Mouse (Mus musculus): ENCODE data around the gene Wdr73. TPM values are rescaled to one million over a fixed set of nuclear protein-coding genes. Genes with fewer than 3 reads are reported as not detected.

Gene Wdr73
- total RNA-seq, 2 experiments from 2014 or later: 29.6 to 36.7 TPM

DNA sequence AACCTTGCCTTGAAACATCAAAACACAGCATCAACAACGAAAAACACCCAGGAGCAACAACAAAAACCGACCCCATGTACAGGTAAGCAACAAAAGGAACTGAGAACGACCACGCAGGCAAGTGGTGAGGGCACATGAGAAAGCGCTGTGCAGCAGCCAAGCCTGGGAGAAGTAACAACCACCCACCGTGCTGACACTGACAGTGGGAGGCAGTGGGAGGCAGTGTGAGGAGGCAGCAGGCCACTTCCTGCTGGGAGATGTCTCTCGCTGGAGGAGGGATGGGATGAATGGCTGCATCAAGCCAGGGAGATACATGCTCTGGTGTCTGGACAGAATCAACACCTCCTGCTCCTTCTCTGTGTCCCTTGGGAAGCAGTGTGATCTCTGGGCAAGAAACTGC lies 3.9 kb downstream of the Wdr73 start:
- DNase-seq: no peak
- intact Hi-C loops (cut with DNase I): no loop called here

DNA sequence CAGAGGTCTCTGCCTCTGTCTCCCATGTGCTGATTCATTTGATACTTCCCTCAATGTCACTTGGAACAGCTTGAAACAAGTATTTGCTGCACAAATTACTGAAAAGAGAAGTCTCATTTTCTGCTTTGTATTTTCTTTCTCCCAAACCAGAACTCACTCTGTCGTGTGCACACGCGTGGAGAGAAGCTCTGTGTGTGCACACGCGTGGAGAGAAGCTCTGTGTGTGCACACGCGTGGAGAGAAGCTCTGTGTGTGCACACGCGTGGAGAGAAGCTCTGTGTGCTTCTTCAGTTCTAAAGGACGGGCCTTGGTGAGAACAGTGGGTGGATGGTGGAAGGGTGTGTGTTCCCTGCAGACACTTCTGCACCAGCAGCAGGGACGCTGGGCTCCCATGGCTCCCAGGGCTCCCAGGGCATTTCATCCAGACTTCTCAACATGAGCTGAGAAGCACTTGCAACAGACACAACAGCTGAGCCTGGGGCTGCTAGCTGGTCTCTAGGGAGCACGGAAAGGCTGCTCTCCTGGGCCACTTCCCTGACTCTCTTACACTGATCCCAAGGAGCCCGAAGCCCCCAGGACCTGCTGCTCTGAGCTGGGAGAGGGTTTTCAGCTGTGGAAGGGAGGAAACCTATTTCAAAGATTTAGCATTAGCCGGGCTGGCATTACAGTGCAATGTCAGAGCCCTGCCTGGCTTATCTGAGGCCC lies 6.1 kb downstream of the Wdr73 start:
- DNase-seq: no peak
- intact Hi-C loops (cut with DNase I): no loop called here

DNA sequence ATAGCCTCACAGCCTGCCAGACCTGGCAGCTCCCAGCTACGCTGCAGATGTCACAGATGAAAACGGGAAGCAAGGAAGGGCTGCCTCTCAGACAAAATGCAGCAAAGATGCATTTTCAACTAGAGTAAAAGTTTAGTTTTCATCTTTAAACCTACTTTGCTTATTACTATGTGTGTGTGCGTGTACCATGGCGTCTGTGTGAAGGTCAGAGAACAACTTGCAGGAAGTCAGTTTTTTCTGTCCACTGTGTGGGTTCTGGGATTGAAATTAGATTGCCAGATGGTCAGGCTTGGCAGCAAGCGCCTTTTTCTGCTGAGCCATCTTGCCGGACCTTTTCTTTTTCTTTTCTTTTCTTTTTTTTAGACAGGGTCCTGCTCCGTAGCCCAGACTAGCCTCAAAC lies 6.9 kb downstream of the Wdr73 start:
- intact Hi-C loops (cut with DNase I): no loop called here
- DNase-seq: no peak

DNA sequence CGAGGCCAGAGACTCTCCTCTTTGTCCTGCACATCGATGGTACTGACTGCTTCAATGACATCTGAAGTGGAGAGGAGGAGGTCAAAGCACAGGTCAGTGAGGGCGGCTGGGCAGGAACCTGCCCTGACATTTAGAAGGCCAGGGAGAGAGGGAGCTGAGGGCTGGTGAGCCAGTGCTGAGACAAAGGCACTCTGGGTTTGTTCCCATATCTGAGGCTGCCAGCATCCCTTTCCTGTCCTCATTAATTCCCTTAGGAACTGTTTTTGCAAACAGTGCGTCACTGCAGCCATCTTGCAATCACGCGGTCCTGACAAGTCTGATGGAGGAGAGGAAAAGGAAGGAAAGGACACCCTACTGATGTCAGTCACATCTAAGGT lies 7.3 kb downstream of the Wdr73 start:
- intact Hi-C loops (cut with DNase I): no loop called here

DNA sequence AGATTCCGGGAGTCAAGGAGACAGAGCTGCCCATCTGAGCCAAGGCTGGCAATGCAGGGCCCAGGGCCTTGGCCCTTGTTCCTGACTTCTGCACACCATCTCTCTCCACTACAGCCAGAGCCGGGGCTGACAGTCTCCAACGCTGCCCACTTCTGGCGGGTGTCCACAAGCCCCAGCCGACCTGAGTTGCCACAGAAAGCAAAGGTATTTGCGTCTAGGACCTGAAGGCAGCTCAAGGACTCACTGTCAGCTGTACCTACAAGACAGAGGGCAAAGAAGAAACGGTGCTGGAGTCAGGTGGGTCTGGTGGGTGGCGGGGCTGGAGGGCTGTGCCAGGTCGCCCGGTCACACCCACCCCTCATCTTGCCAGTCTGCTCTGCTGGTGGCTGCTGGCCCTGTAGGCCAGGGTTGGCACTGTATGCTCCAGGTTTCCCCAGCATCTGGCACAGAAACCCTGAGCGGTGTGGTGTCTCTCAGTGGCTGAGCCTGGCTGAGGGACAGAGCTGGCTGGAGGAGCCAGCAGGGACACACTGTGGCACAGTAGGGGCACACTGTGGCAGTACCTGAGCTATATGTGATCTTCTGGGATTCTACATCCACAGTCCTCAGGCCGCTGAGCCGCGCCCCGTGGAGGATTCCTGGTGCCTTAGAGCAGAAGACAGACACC lies 7.8 kb downstream of the Wdr73 start:
- intact Hi-C loops (cut with DNase I): no loop called here
- DNase-seq: peak; percentile 49

More for the DNA sequence above, 7.3 kb downstream of the Wdr73 start:
- DNase-seq: no peak

DNA sequence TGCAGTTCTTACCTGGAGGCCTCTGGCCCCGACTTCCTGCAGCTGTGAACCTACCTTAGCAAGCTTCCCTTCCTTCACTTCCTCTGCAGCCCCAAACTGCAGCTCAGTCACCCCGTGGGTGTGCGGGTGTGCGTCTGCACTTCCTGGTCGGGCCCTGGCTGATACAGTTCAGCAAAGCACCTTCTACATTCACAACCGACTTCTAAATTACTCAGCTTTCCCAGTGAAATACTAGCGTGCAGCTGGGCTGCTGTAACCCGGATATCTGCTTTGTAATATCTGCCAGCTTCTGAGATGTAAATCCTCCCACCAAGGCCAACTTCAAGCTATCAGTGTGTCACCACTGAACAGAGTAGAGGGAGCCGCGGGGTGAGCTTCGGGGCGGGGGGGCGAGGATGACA lies 11.2 kb downstream of the Wdr73 start:
- DNase-seq: no peak
- intact Hi-C loops (cut with DNase I): loop anchor here (10.0 kb wide), 1 partner anchor 265 kb away; no protein-coding TSS in a partner anchor

DNA sequence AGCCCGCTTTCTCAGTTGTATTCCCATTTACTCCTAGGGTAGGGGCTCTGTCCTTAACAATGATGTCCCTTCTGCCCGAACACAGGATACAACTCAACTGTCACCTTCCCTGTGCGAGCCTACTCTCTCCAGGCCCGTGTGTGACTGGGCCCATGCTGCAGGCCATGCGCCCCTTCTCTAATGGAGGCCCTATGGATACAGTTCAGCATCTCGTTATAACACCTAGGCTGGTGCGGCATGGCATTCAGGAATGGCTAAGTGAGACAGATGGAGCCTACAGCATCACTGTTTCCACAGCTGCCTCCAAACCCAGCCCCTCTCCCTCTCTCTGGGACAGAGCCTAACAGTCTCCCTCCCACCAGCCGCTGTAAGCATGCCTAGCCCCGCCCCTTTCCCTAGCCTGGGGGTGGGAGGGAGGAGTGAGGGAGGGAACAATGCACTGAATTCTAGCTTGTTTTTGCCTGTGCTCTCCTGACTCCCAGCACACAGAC lies 12.0 kb downstream of the Wdr73 start:
- DNase-seq: peak; percentile 62
- intact Hi-C loops (cut with DNase I): loop anchor here (10.0 kb wide), 1 partner anchor 266 kb away; no protein-coding TSS in a partner anchor

DNA sequence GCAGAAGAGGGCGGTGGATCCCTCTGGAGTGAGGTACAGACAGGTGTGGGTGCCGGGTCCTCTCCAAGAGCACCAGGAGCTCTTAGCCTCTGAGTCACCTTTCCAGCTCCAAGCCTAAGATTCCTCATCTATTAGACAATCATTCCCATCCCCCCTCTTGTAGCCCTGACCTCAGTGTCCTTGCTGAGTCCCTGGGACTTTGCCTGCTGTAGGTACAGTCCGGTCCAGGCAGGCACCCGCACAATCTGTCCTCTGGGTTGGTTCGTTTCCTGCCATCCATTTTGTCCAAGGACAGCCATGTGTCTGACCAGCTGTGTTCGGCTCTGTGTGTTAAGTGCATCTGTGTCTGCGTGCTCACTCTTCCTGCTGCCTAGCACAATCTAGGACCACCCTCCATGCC lies 12.5 kb downstream of the Wdr73 start:
- DNase-seq: no peak
- intact Hi-C loops (cut with DNase I): loop anchor here (10.0 kb wide), 1 partner anchor 266 kb away; no protein-coding TSS in a partner anchor

DNA sequence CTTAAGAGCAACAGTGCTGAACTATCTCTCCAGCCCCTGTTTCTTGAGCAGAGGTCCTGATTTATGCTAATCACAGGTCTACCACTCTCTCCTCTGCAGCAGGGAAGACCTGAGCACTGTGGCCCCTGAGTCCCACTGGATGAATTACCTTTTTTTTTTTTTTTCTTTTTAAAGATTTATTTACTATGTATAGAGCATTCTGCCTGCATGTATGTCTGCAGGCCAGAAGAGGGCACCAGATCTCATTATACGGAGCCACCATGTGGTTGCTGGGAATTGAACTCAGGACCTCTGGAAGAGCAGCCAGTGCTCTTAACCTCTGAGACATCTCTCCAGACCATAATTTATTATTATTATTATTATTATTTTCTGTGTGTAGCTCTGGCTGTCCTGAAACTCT lies 15.4 kb downstream of the Wdr73 start:
- intact Hi-C loops (cut with DNase I): loop anchor here (10.0 kb wide), 1 partner anchor 269 kb away; no protein-coding TSS in a partner anchor
- DNase-seq: no peak

DNA sequence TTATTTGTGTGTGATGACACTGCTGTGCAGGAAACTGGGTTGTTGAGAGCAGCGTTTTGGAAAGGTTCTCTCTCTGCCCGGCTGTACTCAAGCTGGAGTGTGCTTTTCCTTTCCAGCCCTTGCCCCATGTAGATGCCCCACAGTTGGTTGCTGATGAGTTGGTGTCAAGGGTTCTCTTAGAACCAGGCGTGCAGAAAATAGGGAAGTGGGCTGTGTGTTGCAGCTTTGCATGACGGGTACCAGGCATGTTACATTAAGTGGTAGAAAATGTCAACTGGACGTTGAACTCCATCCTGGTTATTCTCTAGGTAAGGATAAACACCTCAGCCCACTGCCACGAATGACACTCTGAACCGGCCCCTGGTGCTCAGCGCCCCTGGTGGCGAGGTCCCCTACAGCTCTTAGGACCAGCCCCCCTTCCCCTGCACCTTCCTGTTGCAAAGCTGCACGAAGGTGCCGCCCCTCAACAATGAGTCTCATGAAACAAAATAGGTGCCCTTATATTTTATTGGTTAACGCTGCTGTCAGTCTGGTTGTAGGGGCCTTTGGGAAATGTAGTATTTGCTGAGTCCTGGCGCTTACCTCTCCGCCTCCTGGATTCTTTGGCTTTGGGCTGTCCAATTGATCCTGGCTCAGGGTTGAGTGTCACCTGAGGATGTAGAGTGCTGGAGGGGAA lies 18.1 kb downstream of the Wdr73 start:
- intact Hi-C loops (cut with DNase I): loop anchor here (10.0 kb wide), 1 partner anchor 272 kb away; no protein-coding TSS in a partner anchor
- DNase-seq: peak; percentile 34

DNA sequence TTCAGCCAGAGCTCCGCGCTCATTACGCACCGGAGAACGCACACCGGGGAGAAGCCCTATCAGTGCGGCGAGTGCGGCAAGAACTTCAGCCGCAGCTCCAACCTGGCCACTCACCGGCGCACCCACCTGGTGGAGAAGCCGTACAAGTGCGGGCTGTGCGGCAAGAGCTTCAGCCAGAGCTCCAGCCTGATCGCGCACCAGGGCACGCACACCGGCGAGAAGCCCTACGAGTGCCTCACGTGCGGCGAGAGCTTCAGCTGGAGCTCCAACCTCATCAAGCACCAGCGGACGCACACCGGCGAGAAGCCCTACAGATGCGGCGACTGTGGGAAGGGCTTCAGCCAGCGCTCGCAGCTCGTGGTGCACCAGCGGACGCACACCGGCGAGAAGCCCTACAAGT lies 25.3 kb downstream of the Wdr73 start:
- intact Hi-C loops (cut with DNase I): no loop called here
- DNase-seq: no peak

DNA sequence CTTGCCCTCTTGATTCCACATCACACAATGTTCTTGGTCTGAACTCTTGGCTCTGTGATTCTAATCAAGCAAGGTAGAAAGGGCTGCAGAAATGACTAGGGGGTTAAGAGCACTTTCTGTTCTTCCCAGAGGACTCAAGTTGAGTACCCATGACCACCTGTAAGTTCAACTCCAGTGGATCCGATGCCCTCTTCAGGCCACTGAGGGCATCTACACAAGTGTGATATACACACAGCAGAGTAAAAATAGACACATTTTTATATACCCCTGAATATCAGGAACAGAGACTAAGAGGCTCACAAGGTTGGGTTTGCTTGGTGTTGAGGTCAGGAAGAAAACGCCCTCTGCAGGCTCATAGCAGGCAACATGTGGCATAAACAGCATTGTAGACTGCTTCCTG lies 27.4 kb downstream of the Wdr73 start:
- no peak for DNase-seq
- intact Hi-C loops (cut with DNase I): no loop called here

DNA sequence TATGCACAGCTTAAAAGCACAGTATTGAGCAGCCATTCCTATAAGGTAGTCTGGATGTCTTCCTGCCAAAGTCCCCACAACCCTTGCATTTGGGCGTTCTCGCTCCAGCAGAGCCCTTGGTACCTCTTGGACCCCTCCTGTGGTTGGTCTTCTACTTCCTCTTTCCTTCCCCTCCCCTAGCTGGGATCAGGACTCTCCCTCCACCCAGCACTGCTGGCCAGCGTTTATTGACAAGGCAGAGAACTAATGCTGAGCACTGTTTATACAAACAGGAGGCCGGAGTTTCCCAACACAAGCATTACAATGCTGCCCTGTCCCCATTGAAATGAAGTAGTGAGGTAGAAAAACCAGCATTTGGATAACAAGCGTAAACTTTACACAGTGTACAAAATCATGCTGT lies 28.0 kb downstream of the Wdr73 start:
- no peak for DNase-seq
- intact Hi-C loops (cut with DNase I): no loop called here

DNA sequence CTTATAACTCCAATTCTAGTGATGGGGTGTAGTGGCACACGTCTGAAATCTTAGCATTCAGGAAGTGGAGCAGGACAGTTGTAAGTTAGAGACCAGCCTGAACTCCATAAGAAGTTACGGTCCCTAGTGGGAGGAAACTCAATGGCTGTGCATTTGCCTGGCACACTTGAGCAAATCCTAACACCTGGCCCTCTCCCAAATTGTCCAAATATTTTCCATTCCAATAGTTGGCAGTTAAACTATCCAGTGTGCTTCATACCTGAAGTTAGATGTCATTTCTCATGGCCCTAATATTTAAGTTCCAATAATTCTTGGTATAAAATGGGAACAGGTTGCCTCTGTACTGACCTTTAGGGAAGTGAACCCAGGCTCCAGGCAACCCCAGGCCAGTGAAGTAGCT lies 32.4 kb downstream of the Wdr73 start:
- intact Hi-C loops (cut with DNase I): no loop called here
- DNase-seq: no peak

DNA sequence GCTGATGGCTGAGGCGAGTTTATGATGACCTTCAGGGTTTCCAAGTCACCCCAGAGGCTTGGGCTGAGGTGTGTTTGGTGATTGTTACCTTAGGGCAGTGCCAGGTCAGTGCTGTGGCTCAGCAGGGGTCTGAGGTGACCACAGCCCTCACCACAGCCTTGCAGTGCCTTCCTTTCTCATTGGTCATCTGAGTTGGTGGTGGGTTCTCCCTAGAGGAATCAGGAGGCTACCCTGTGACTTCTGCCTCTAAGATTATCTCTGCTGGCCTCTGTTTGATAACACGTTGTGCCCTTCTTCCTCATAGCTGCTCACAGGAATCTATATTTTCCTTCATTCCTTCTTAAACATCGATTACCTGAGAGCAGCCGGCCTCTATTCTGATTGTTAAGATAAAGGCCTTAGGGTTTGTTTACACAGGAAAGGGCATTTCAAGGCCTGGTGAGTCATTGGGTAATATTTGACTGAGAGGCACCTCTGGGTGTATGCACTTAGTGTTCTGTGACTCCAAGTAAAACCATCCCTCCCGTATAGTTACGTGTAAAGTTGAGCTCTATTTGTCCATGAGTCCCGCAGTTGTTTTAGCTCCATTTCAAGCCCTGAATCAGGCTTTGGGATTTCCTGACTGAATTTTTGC lies 34.4 kb downstream of the Wdr73 start:
- intact Hi-C loops (cut with DNase I): no loop called here
- no peak for DNase-seq

DNA sequence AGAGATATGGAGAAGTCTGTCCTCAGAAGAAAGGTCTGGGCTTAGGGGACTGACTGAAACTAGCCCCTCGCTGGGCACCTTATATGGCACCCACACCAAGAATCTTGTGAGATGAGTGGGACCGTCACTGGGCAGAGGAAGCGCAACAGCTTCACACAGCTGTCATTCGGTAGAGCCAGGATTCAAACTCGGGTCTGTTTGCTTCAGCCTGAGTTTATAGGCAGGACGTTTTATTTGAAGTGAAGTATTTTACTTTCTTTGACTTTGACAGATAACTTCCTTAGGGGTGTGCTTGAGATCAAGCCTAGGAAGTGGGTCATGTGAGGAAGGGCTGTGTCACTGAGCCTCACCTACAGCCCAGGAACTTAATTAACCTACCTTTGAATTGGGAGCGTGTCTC lies 35.5 kb downstream of the Wdr73 start:
- DNase-seq: no peak
- intact Hi-C loops (cut with DNase I): no loop called here

DNA sequence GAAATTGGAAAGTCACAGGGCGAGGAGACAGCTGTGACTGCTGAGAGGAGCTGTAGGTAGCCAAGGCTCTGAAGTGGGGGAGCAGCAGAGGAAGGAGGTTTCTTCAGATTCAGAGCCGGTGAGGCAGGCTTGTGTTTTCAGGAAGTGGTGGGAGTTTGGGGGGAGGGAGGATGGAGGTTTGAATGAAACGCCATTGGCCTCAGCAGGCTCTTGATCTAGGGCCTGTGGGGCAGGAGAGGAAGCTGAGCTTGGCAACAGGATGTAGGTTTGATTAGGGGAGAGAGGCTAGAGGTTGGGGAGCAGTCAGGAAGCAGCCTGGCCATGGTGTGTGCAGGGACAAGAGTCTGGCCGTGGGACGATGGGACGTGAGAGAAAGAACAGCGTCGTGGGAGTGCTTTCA lies 36.2 kb downstream of the Wdr73 start:
- intact Hi-C loops (cut with DNase I): no loop called here
- no peak for DNase-seq

DNA sequence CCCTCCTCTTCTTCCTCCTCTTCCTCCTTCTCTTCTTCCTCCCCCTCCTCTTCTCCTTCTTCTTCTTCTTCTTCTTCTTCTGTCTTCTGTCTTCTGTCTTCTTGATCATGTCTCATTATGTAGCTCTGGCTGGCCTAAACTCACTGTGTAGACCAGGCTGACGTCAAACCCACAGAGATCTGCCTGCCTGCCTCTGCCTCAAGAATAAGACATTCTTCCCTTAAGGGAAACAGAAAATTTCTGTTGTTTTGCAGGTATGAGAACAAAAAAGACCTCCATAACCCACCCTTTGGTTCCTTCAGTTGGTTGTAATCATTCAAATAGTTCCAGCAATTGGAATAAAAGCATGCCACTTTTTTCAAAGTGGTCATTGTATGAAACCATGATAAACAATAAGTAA lies 36.9 kb downstream of the Wdr73 start:
- intact Hi-C loops (cut with DNase I): no loop called here
- no peak for DNase-seq

DNA sequence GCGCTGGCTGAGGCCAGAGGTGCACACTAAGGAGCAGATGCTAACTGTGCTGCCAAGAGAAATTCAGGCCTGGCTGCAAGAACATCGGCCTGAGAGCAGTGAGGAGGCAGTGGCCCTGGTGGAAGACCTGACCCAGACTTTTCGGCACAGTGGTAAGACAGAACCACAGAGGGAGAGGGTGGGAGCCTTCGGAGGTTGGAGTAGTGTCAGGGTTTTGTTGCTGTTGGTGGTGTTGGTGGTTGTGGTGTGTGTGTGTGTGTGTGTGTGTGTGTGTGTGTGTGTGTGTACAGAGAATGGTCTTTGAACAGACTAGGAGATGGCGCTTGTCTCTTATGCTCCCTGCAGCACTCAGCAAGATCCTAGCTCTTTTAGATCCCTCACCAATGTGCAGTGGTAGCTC lies 37.5 kb downstream of the Wdr73 start:
- no peak for DNase-seq
- intact Hi-C loops (cut with DNase I): no loop called here

DNA sequence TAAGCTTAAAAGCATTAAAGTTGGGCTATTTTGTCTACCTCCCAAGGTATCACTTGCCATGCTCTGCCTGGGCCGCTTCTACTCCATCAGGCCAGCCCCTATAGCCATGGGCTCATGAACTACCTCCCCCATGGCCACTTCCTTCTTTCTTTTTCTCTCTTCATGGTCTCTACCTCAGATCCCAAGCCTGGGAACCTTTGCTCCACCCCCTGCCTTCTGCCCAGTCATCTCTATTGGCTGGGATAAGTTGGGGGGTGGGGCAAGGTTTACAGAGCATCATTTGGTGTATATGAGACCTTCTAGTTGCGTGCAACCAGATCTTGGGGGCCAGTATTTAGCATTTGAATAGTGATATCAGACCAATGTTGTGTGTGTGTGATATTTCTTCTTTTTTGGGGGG lies 38.6 kb downstream of the Wdr73 start:
- intact Hi-C loops (cut with DNase I): no loop called here
- DNase-seq: no peak

DNA sequence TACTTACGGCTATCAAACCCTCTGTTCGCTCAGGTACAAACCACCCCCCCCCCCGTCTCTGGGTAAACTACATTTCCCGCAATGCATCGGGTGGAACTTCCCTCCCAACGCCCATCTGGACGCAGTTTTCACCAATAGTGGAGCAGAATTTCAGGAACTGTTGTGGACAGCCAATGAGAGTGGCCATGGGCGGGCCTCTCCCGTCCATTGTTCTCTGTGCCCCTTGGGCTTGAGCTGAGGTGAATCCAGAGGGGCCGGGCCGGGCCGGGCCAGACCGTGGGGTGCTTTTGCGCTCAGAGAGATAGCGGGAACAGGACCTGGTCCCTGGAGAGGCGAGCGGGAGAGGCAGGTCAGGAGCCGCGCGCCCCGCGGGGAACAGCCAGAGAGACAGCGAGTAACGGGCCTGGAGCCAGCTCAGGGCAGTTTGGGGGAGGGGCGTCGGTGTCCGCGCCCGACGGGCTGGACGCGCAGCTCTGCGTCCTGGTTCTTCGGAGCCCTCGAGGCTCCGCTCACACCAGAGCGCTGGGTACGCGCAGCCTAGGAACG lies 40.3 kb downstream of the Wdr73 start, which contains the start of gene Zscan2:
Zscan2 (plus strand) TSS at position 192 of the 546 bp plus-strand sequence.
- peak; percentile 92 for DNase-seq
- intact Hi-C loops (cut with DNase I): no loop called here
